21 mouse cellular contexts compared by ENCODE assay signal in genomic region chr1:21255625-21256345, GRCm38 (mm10). TPM values are rescaled to one million over a fixed set of nuclear protein-coding genes. Genes with fewer than 3 reads are reported as not detected.
"Had no signal": no experiment of that assay in that cellular context is flagged by ENCODE, and none has a peak within 500 bp of the region (broad histone marks: within the 10 kb centered on the region; RNA-seq: fewer than 3 reads in every experiment).

No protein-coding gene starts in this region.

- H3K27ac ChIP-seq: left cerebral cortex, adult 2 months; limb, embryonic 12.5 days; limb, embryonic 15.5 days; liver, embryonic 12.5 days; liver, embryonic 15.5 days; neural tube, embryonic 12.5 days; neural tube, embryonic 15.5 days had no signal

- H3K27me3 ChIP-seq: limb, embryonic 12.5 days; limb, embryonic 15.5 days; liver, embryonic 12.5 days; liver, embryonic 15.5 days; neural tube, embryonic 12.5 days; neural tube, embryonic 15.5 days had no signal

- H3K9ac ChIP-seq: limb, embryonic 12.5 days; limb, embryonic 15.5 days; liver, embryonic 12.5 days; liver, embryonic 15.5 days; neural tube, embryonic 12.5 days; neural tube, embryonic 15.5 days had no signal

- H3K9me3 ChIP-seq: limb, embryonic 12.5 days; limb, embryonic 15.5 days; liver, embryonic 12.5 days; liver, embryonic 15.5 days; neural tube, embryonic 12.5 days; neural tube, embryonic 15.5 days had no signal

- H3K4me2 ChIP-seq: limb, embryonic 12.5 days; limb, embryonic 15.5 days; liver, embryonic 12.5 days; liver, embryonic 15.5 days; midbrain, embryonic 11.5 days; neural tube, embryonic 12.5 days; neural tube, embryonic 15.5 days had no signal

- H3K4me1 ChIP-seq: limb, embryonic 12.5 days; liver, embryonic 12.5 days; neural tube, embryonic 12.5 days; neural tube, embryonic 15.5 days had no signal

- H3K4me3 ChIP-seq: left cerebral cortex, adult 2 months; limb, embryonic 12.5 days; limb, embryonic 15.5 days; liver, embryonic 12.5 days; liver, embryonic 15.5 days; neural tube, embryonic 12.5 days; neural tube, embryonic 15.5 days had no signal

- DNase-seq: kidney, adult 18-20 months; kidney, adult 9 months; kidney, postnatal 25 days; layer of hippocampus, postnatal 36 days; lung, adult 2 months; lung, postnatal 14 days; lung, postnatal 4 days; midbrain, embryonic 14.5 days; retina, postnatal 1 day; thymus, adult 18-20 months; thymus, postnatal 14 days; thymus, postnatal 4 days had no signal

- ATAC-seq: liver, embryonic 12.5 days had no signal

- H3K36me3 ChIP-seq: limb, embryonic 12.5 days; limb, embryonic 15.5 days; liver, embryonic 12.5 days; liver, embryonic 15.5 days; neural tube, embryonic 12.5 days; neural tube, embryonic 15.5 days had no signal

RNA-seq across cellular contexts. Expression of gene Gsta3, which starts 15.4 kb away (rescaled TPM):
- total RNA-seq: megakaryocyte-erythroid progenitor cell, adult 5-6 weeks had no signal
